Mouse (Mus musculus): Measurements from ENCODE around the gene Slc47a1. TPM values are rescaled to one million over a fixed set of nuclear protein-coding genes. Genes with fewer than 3 reads are reported as not detected.

Slc47a1 gene
- not detected for polyA plus RNA-seq (2017; shearing (Covaris generic))

DNA sequence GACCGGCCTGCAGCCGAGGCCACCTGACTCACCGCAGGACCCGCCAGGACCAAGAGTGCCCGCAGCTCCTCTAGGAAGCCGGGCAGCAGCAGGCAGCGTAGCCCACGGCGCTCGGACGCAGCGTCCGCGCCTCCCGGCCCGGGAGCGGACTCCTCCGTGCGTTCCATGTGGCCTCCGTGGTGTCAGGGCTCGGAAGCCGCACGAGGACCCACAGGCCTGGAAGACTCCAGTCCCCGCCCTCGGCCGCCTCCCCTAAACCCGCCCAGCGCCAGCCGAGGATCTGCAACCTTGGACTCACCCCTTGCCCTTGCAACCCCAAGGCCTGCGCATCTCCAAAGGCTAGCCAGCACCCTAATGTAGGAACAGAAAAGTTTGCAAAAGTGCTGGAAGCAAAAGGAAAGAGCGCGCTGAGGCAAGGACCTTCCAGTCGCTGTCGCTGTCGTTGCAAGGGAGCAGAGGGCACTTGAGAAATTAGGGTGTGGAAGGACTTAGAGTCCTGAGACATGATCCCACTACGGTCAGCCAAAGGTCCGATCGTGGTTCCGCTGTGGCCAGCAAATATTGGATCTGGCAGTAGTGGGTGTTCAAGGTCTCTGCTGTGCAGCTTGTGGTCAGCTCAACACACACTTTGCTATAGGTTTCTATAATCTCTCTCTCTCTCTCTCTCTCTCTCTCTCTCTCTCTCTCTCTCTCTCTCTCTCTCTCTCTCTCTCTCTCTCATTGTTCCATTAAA lies at the start of gene Slc47a1:
Gene Slc47a1 (minus strand): TSS at position 465 of the 733 bp plus-strand sequence.

DNA sequence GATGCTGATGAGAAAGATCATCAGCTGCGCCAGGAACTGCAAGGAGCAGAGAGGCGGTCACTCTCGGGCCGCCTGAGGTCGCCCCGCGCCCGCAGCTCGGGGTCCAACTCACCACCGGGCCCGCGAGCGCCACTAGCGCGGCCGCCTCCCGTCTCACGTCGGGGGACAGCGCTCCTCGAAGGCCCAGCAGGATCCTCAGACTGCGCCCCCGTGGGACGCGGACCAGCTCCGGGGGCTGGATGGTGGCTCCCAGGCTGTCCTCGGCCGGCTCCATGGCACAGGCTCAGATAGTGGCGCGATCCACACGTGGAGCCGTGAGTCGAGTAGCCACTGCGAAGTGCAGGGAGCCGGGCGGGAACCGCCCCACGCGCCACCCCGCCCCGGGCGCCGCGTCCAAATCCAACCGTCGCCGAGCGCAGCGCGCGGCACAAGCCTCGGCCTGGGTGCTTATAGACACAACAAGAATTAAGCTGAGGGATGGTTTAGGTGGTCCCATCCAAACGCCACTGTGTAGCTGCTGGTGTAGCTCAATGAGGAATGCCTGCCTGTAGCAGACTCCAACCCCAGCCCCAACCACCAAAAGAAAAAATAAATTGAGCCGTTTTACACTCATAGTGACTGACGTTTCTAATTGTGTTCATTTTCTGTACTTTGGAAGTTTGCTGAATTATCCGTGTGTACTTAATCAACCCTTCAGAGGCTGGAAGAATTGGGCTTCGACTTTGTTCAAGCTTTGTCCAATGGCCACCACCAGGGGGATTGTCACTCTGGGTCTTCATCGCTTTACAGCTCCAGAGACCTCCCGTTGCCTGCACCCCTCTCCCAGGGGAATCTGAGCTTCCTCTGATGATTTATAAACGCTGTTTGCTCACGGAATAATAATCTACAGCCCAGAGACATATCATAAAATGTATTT lies 35.4 kb downstream of the Slc47a1 start, which contains the start of gene Slc47a2:
Gene Slc47a2 (minus strand): TSS at position 356 of the 916 bp plus-strand sequence.

Other genes starting within 250 kb of the Slc47a1 start
- gene Usp22, start 203.3 kb downstream of the Slc47a1 start, polyA plus RNA-seq (2017; shearing (Covaris generic)) = 26.0 TPM
- not detected for gene Aldh3a1, start 170.8 kb downstream of the Slc47a1 start, polyA plus RNA-seq (2017; shearing (Covaris generic))
- gene Aldh3a2, start 110.9 kb downstream of the Slc47a1 start, polyA plus RNA-seq (2017; shearing (Covaris generic)) = 62.6 TPM
- not detected for gene Slc47a2, start 35.5 kb downstream of the Slc47a1 start, polyA plus RNA-seq (2017; shearing (Covaris generic))
- not detected for gene Rnf112, start 75.8 kb upstream of the Slc47a1 start, polyA plus RNA-seq (2017; shearing (Covaris generic))
- gene Mfap4, start 107.1 kb upstream of the Slc47a1 start, polyA plus RNA-seq (2017; shearing (Covaris generic)) = not detected
- gene Mapk7, start 116.1 kb upstream of the Slc47a1 start, polyA plus RNA-seq (2017; shearing (Covaris generic)) = 37.7 TPM
- gene B9d1, start 126.8 kb upstream of the Slc47a1 start, polyA plus RNA-seq (2017; shearing (Covaris generic)) = 3.6 TPM
- 0.80 TPM for gene Epn2, start 201.3 kb upstream of the Slc47a1 start, polyA plus RNA-seq (2017; shearing (Covaris generic))

All from inflammation-experienced regulatory T-cells, adult 16 weeks (primary cell).